Mouse (Mus musculus) limb, embryonic 13.5 days (tissue): ENCODE results near the gene St8sia1. TPM values are rescaled to one million over a fixed set of nuclear protein-coding genes. Genes with fewer than 3 reads are reported as not detected.
A peak's percentile ranks its signal among the peaks of the same experiment; 100 is the strongest.

Experiments used
- ATAC-seq: fragments of 200-750 bp; cut with Nextera tagmentation; 2 replicates; pipeline ENCODE4 v1.8.0; 2017; ENCODE audit warnings: low read depth, moderate number of reproducible peaks, moderate TSS enrichment; ENCODE audit not compliant: low FRiP score
- H3K27ac ChIP-seq: fragments of 300-500 bp; sonication (generic); 2 replicates; pipeline ENCODE4 v1.5.1; 2015; ENCODE audit warnings: inconsistent platforms, mild to moderate bottlenecking, moderate library complexity
- H3K27me3 ChIP-seq: fragments of 300-500 bp; sonication (generic); 2 replicates; pipeline ENCODE4 v1.6.1; 2015; ENCODE audit warnings: mild to moderate bottlenecking, inconsistent platforms
- H3K36me3 ChIP-seq: fragments of 300-500 bp; sonication (generic); 2 replicates; pipeline ENCODE4 v1.6.1; 2015; ENCODE audit warnings: inconsistent platforms, mild to moderate bottlenecking, moderate library complexity
- H3K4me1 ChIP-seq: fragments of 300-500 bp; sonication (generic); 2 replicates; pipeline ENCODE4 v1.6.1; 2015; ENCODE audit warnings: inconsistent platforms
- H3K4me2 ChIP-seq: fragments of 300-500 bp; sonication (generic); replicated peaks from 2 replicates; pipeline ENCODE4 v1.6.1; 2015; ENCODE audit warnings: inconsistent platforms, mild to moderate bottlenecking, moderate library complexity
- H3K4me3 ChIP-seq: fragments of 300-500 bp; sonication (generic); 2 replicates; pipeline ENCODE4 v1.5.1; 2015; ENCODE audit warnings: moderate library complexity, mild to moderate bottlenecking, inconsistent platforms
- H3K9ac ChIP-seq: fragments of 300-500 bp; sonication (generic); 2 replicates; pipeline ENCODE4 v1.6.1; 2015; ENCODE audit warnings: mild to moderate bottlenecking, inconsistent platforms
- H3K9me3 ChIP-seq: fragments of 300-500 bp; sonication (generic); 2 replicates; pipeline ENCODE4 v1.6.1; 2016; ENCODE audit warnings: inconsistent platforms
- WGBS: fragments of 180-500 bp; shearing (Covaris S2); methylation state at CpG from one replicate; pipeline ENCODE4 v1.1.7; 2015; 5-methylcytosine and 5-hydroxymethylcytosine counted together
- polyA plus RNA-seq: library from polyadenylated mRNA; unstranded; fragments of >200 nt; fragmentation: Nextera tagmentation; extraction: Ambion mirVana; gene quantifications from 2 replicates; pipeline ENCODE4 v1.2.1, GENCODE M21; 2015

The St8sia1 gene
- polyA plus RNA-seq, 1 experiment from 2014 or later: 1.3 TPM

GRCm38 (mm10) chr6:142972205-142972604, 8.0 kb upstream of the St8sia1 start:
- Histone ChIP-seq H3K9ac (no peak overlapping the region), H3K27ac (no peak overlapping the region), H3K36me3 (no peaks in the 10 kb centered on the region), H3K4me3 (no peak overlapping the region), H3K9me3 (no peaks in the 10 kb centered on the region), H3K4me1 (no peaks in the 10 kb centered on the region), H3K27me3 (no peaks in the 10 kb centered on the region), H3K4me2 (no peak overlapping the region)
- ATAC-seq: no peak
- 64% methylated on average over 2 of the region's 2 CpGs for WGBS

- no peak overlapping the region for H3K9ac ChIP-seq
Observed at GRCm38 (mm10) chr6:142967407-142967806, 3.2 kb upstream of the St8sia1 start.

GRCm38 (mm10) chr6:142964531-142965385, 506 bp upstream of the St8sia1 start:
- Histone ChIP-seq H3K4me1 (peaks cover 8% of the 10 kb centered on the region), H3K36me3 (no peaks in the 10 kb centered on the region), H3K4me2 (peak overlapping the region; percentile 94), H3K27ac (peak overlapping the region; percentile 66), H3K4me3 (peak overlapping the region; percentile 65), H3K27me3 (peaks cover 18% of the 10 kb centered on the region), H3K9ac (peak overlapping the region; percentile 77), H3K9me3 (no peaks in the 10 kb centered on the region)
- peak; percentile 88 for ATAC-seq
- WGBS: under 1% methylated on average over 39 of the region's 39 CpGs

More at GRCm38 (mm10) chr6:142967407-142967806, 3.2 kb upstream of the St8sia1 start:
- Histone ChIP-seq H3K36me3 (no peaks in the 10 kb centered on the region), H3K27me3 (peaks cover 13% of the 10 kb centered on the region), H3K4me2 (no peak overlapping the region), H3K27ac (no peak overlapping the region), H3K4me3 (no peak overlapping the region), H3K4me1 (peaks cover 8% of the 10 kb centered on the region), H3K9me3 (no peaks in the 10 kb centered on the region)
- no peak for ATAC-seq
- 100% methylated on average over 1 of the region's 1 CpGs for WGBS

GRCm38 (mm10) chr6:142963480-142964075, 674 bp downstream of the St8sia1 start:
- WGBS: 21% methylated on average over 30 of the region's 30 CpGs
- H3K27me3 ChIP-seq: peaks cover 18% of the 10 kb centered on the region
- peak overlapping the region; percentile 77 for H3K9ac ChIP-seq
- no peaks in the 10 kb centered on the region for H3K9me3 ChIP-seq
- peaks cover 8% of the 10 kb centered on the region for H3K4me1 ChIP-seq
- H3K4me2 ChIP-seq: peak overlapping the region; percentile 94
- no peaks in the 10 kb centered on the region for H3K36me3 ChIP-seq
- no peak for ATAC-seq
- peak overlapping the region; percentile 65 for H3K4me3 ChIP-seq
- H3K27ac ChIP-seq: no peak overlapping the region

GRCm38 (mm10) chr6:142962881-142963280, 1.4 kb downstream of the St8sia1 start:
- Histone ChIP-seq H3K4me2 (peak overlapping the region; percentile 94), H3K9ac (no peak overlapping the region)

GRCm38 (mm10) chr6:142962476-142962875, 1.8 kb downstream of the St8sia1 start:
- Histone ChIP-seq H3K4me1 (peaks cover 8% of the 10 kb centered on the region), H3K9ac (no peak overlapping the region), H3K9me3 (no peaks in the 10 kb centered on the region), H3K36me3 (no peaks in the 10 kb centered on the region), H3K27ac (no peak overlapping the region), H3K4me2 (peak overlapping the region; percentile 94; the same call in 1 of the 2 replicates), H3K4me3 (no peak overlapping the region), H3K27me3 (peaks cover 18% of the 10 kb centered on the region)
- no peak for ATAC-seq
- WGBS: 58% methylated on average over 10 of the region's 10 CpGs

More at GRCm38 (mm10) chr6:142962881-142963280, 1.4 kb downstream of the St8sia1 start:
- Histone ChIP-seq H3K36me3 (no peaks in the 10 kb centered on the region), H3K4me1 (peaks cover 8% of the 10 kb centered on the region), H3K9me3 (no peaks in the 10 kb centered on the region), H3K27me3 (peaks cover 18% of the 10 kb centered on the region), H3K27ac (no peak overlapping the region), H3K4me3 (peak overlapping the region; percentile 65; the same call in 1 of the 2 replicates)
- WGBS: 91% methylated on average over 14 of the region's 14 CpGs
- no peak for ATAC-seq

- ATAC-seq: no peak
- no peaks in the 10 kb centered on the region for H3K36me3 ChIP-seq
- H3K4me3 ChIP-seq: no peak overlapping the region
- no peaks in the 10 kb centered on the region for H3K9me3 ChIP-seq
- H3K4me1 ChIP-seq: peaks cover 8% of the 10 kb centered on the region
- no peak overlapping the region for H3K27ac ChIP-seq
- H3K27me3 ChIP-seq: peaks cover 18% of the 10 kb centered on the region
- H3K9ac ChIP-seq: no peak overlapping the region
- H3K4me2 ChIP-seq: no peak overlapping the region
- WGBS: 81% methylated on average over 9 of the region's 9 CpGs
Observed at GRCm38 (mm10) chr6:142961721-142962455, 2.4 kb downstream of the St8sia1 start.

GRCm38 (mm10) chr6:142956556-142956955, 7.7 kb downstream of the St8sia1 start:
- H3K4me3 ChIP-seq: no peak overlapping the region
- 84% methylated on average over 4 of the region's 4 CpGs for WGBS

GRCm38 (mm10) chr6:142955281-142955680, 9.0 kb downstream of the St8sia1 start:
- WGBS: 92% methylated on average over 3 of the region's 3 CpGs
- H3K4me1 ChIP-seq: peaks cover 2% of the 10 kb centered on the region
- no peak overlapping the region for H3K9ac ChIP-seq
- ATAC-seq: no peak
- no peaks in the 10 kb centered on the region for H3K27me3 ChIP-seq
- no peaks in the 10 kb centered on the region for H3K36me3 ChIP-seq
- no peak overlapping the region for H3K27ac ChIP-seq
- no peaks in the 10 kb centered on the region for H3K9me3 ChIP-seq
- no peak overlapping the region for H3K4me3 ChIP-seq
- no peak overlapping the region for H3K4me2 ChIP-seq

More at GRCm38 (mm10) chr6:142956556-142956955, 7.7 kb downstream of the St8sia1 start:
- Histone ChIP-seq H3K36me3 (no peaks in the 10 kb centered on the region), H3K27ac (no peak overlapping the region), H3K4me1 (no peaks in the 10 kb centered on the region), H3K9me3 (no peaks in the 10 kb centered on the region), H3K9ac (no peak overlapping the region), H3K27me3 (no peaks in the 10 kb centered on the region), H3K4me2 (no peak overlapping the region)
- no peak for ATAC-seq

GRCm38 (mm10) chr6:142953189-142953588, 11.1 kb downstream of the St8sia1 start:
- no peak for ATAC-seq
- Histone ChIP-seq H3K4me3 (no peak overlapping the region), H3K27me3 (no peaks in the 10 kb centered on the region)

GRCm38 (mm10) chr6:142952361-142952954, 11.8 kb downstream of the St8sia1 start:
- no peak overlapping the region for H3K4me3 ChIP-seq
- H3K9me3 ChIP-seq: no peaks in the 10 kb centered on the region
- no peak overlapping the region for H3K4me2 ChIP-seq
- WGBS: 82% methylated on average over 7 of the region's 7 CpGs
- ATAC-seq: no peak
- no peak overlapping the region for H3K27ac ChIP-seq
- H3K36me3 ChIP-seq: no peaks in the 10 kb centered on the region
- H3K4me1 ChIP-seq: peaks cover 17% of the 10 kb centered on the region
- no peak overlapping the region for H3K9ac ChIP-seq
- no peaks in the 10 kb centered on the region for H3K27me3 ChIP-seq

More at GRCm38 (mm10) chr6:142953189-142953588, 11.1 kb downstream of the St8sia1 start:
- Histone ChIP-seq H3K9me3 (no peaks in the 10 kb centered on the region), H3K4me1 (peaks cover 17% of the 10 kb centered on the region), H3K36me3 (no peaks in the 10 kb centered on the region), H3K9ac (no peak overlapping the region), H3K27ac (no peak overlapping the region), H3K4me2 (no peak overlapping the region)
